8 mouse cellular contexts compared by ENCODE assay signal in the genomic region with DNA sequence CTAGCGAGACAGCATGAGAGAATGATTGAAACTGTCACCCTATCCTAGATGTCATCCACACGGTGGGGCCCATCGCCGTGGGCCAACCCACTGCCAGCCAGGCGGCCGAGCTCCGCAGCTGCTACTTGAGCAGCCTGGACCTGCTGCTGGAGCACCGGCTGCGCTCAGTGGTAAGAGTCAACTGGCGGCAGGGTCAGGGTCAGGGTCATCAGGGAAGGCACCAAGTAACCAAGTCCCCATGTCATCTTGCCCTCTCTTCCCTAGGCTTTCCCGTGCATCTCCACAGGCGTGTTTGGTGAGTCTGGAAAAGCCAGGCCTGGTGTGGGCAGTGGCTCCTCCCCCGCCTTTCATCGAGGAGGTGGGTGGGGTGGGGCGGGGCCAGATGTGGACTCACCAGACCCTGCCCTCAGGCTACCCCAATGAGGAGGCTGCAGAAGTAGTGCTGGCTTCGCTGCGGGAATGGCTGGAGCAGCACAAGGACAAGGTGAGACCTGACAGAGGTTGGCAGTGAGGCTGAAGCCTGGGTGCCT. TPM values are rescaled to one million over a fixed set of nuclear protein-coding genes. Genes with fewer than 3 reads are reported as not detected.
DNase-seq lines count a peak whose midpoint lies in the region; ATAC-seq and TF ChIP-seq lines count a peak whose summit lies in the region.

No protein-coding gene starts in this region.

- H3K4me2 ChIP-seq in heart, embryonic 14.5 days (ENCODE audit: low read length) = peak overlapping the region; percentile 51
- no peak overlapping the region for H3K4me2 ChIP-seq in midbrain, embryonic 12.5 days (replicated peaks)

- H3K9ac ChIP-seq in heart, embryonic 14.5 days (ENCODE audit: low read length) = peak overlapping the region; percentile 49; the same call in 1 of the 2 replicates
- no peak overlapping the region for H3K9ac ChIP-seq in midbrain, embryonic 12.5 days (replicated peaks)

- DNase-seq in frontal cortex, postnatal 25 days (ENCODE audit: low spot score in 2 of 2) = no peak
- peak; percentile 67 for DNase-seq in kidney, postnatal 14 days
- no peak for DNase-seq in c-Kit-positive CD71-positive TER-119-positive erythroid progenitor cells, embryonic 14.5 days (ENCODE audit: low spot score)
- no peak for DNase-seq in thymus, postnatal 25 days
- no peak for DNase-seq in cerebellum, adult 2 months

- TF ChIP-seq POLR2A in cerebellum, adult 2 months (IDR thresholded peaks at IDR 0.05; ENCODE audit: borderline replicate concordance, insufficient read depth, low read length) = no peak

- H3K36me3 ChIP-seq in heart, embryonic 14.5 days (ENCODE audit: control insufficient read depth, insufficient read depth, low read length) = peaks cover 48% of the 10 kb centered on the region
- peaks cover 45% of the 10 kb centered on the region for H3K36me3 ChIP-seq in midbrain, embryonic 12.5 days

- 0 out of 2 replicates have a peak, but pooled peaks have one; percentile 6 for ATAC-seq in frontal cortex, adult (ENCODE audit: low TSS enrichment)
- ATAC-seq in heart, embryonic 14.5 days (ENCODE audit: insufficient number of reproducible peaks, insufficient read depth, low FRiP score, low read depth) = peak; percentile 55
- ATAC-seq in midbrain, embryonic 12.5 days (ENCODE audit: low FRiP score, low read depth) = peak; percentile 57

- H3K9me3 ChIP-seq in heart, embryonic 14.5 days (ENCODE audit: control insufficient read depth, low read length) = no peaks in the 10 kb centered on the region
- H3K9me3 ChIP-seq in midbrain, embryonic 12.5 days = no peaks in the 10 kb centered on the region

- no peak overlapping the region for H3K4me3 ChIP-seq in heart, embryonic 14.5 days (ENCODE audit: control insufficient read depth in 1 of 2, insufficient read depth in 1 of 2, low read depth in 1 of 2, low read length in 2 of 2)
- no peak overlapping the region for H3K4me3 ChIP-seq in midbrain, embryonic 12.5 days
- H3K4me3 ChIP-seq in cerebellum, adult 2 months (replicated peaks; ENCODE audit: insufficient read depth, low read depth, low read length) = no peak overlapping the region

- TF ChIP-seq CTCF in cerebellum, adult 2 months (IDR thresholded peaks at IDR 0.05; ENCODE audit: borderline replicate concordance, insufficient read depth, low read depth, low read length) = no peak

- H3K27me3 ChIP-seq in heart, embryonic 14.5 days (ENCODE audit: control insufficient read depth, insufficient read depth, low read length) = no peaks in the 10 kb centered on the region
- peaks cover 43% of the 10 kb centered on the region for H3K27me3 ChIP-seq in midbrain, embryonic 12.5 days
- no peaks in the 10 kb centered on the region for H3K27me3 ChIP-seq in cerebellum, adult 2 months (ENCODE audit: control insufficient read depth, insufficient read depth, low read length)

- 14% methylated on average over 17 of the region's 17 CpGs for WGBS in heart, embryonic 14.5 days
- WGBS in midbrain, embryonic 12.5 days = 10% methylated on average over 17 of the region's 17 CpGs
- 33% methylated on average over 17 of the region's 17 CpGs for WGBS in cerebellum, adult 2 months

- 0 out of 4 replicates have a peak overlapping the region, but pooled peaks of 1 of the 2 experiments have one; percentile 19 for H3K27ac ChIP-seq in heart, embryonic 14.5 days (replicated peaks in 1 of 2; ENCODE audit: control insufficient read depth in 1 of 2, insufficient read depth in 1 of 2, low read depth in 2 of 2, low read length in 2 of 2)
- H3K27ac ChIP-seq in midbrain, embryonic 12.5 days (replicated peaks) = no peak overlapping the region
- no peak overlapping the region for H3K27ac ChIP-seq in cerebellum, adult 2 months (ENCODE audit: insufficient read depth, low read length)

- peaks cover 9 to 17% of the 10 kb centered on the region in 2 experiments; a peak in 3 of 4 replicates for H3K4me1 ChIP-seq in heart, embryonic 14.5 days (ENCODE audit: control insufficient read depth in 2 of 2, insufficient read depth in 2 of 2, low read length in 2 of 2)
- H3K4me1 ChIP-seq in midbrain, embryonic 12.5 days = peaks cover 38% of the 10 kb centered on the region
- H3K4me1 ChIP-seq in cerebellum, adult 2 months (ENCODE audit: control insufficient read depth, insufficient read depth, low read length) = 0 out of 2 replicates have a peak, but pooled peaks cover 6% of the 10 kb centered on the region

RNA-seq across cellular contexts. Expression of a gene that starts 9.3 kb away (rescaled TPM):
- 151 and 153 TPM in 2 replicates for polyA plus RNA-seq in heart, embryonic 14.5 days (2014; fragmentation: Nextera tagmentation; extraction: Ambion mirVana)
- 230 and 248 TPM in 2 replicates for polyA plus RNA-seq in midbrain, embryonic 12.5 days (2016; fragmentation: Nextera tagmentation; extraction: Ambion mirVana)
- polyA plus RNA-seq in cerebellum, adult 2 months (2012; rRNA removed) = 234 and 248 TPM in 2 replicates

RNA-seq across cellular contexts. Expression of a gene that starts 20.6 kb away (rescaled TPM):
- polyA plus RNA-seq in heart, embryonic 14.5 days (2014; fragmentation: Nextera tagmentation; extraction: Ambion mirVana) = 2,457 and 2,575 TPM in 2 replicates
- polyA plus RNA-seq in midbrain, embryonic 12.5 days (2016; fragmentation: Nextera tagmentation; extraction: Ambion mirVana) = 763 and 786 TPM in 2 replicates
- 1,171 and 1,228 TPM in 2 replicates for polyA plus RNA-seq in cerebellum, adult 2 months (2012; rRNA removed)

RNA-seq across cellular contexts. Expression of a gene that starts 44.2 kb away (rescaled TPM):
- 55.9 and 58.5 TPM in 2 replicates for polyA plus RNA-seq in heart, embryonic 14.5 days (2014; fragmentation: Nextera tagmentation; extraction: Ambion mirVana)
- polyA plus RNA-seq in midbrain, embryonic 12.5 days (2016; fragmentation: Nextera tagmentation; extraction: Ambion mirVana) = 88.4 and 91.0 TPM in 2 replicates
- polyA plus RNA-seq in cerebellum, adult 2 months (2012; rRNA removed) = 44.8 and 46.2 TPM in 2 replicates

Comparison
In these comparisons a context has a peak if more than half of its experiments do, and no peak if none do; other contexts are left out.
1. ATAC-seq: peak in every context shown above with its lines; median percentile 57 in midbrain, embryonic 12.5 days; 55 in heart, embryonic 14.5 days; 6 in frontal cortex, adult.